Mouse (Mus musculus) B cell, adult 2 months (primary cell): ENCODE measurements at regions not wholly inside any gene's neighbourhood (a gene's known extent, or its start where the extent isn't known, plus 50 kb on each side); places are given as distances from the start of the nearest gene placed in this dataset.

Source experiments
- DNase-seq, 2 experiments: peaks; one replicate each; pipeline ENCODE4 v3.0.0; 2022

GRCm38 (mm10) chr13:110599666-110600065, 204.8 kb downstream of the Plk2 start:
- DNase-seq: no peak

- no peak for DNase-seq
These were observed 205.5 kb downstream of the Plk2 start for GRCm38 (mm10) chr13:110600377-110600776.

GRCm38 (mm10) chr13:110601352-110601751, 206.5 kb downstream of the Plk2 start:
- no peak for DNase-seq

- DNase-seq: no peak
These were observed 207.0 kb downstream of the Plk2 start for GRCm38 (mm10) chr13:110601840-110602239.

GRCm38 (mm10) chr13:110602894-110603293, 208.0 kb downstream of the Plk2 start:
- no peak for DNase-seq

GRCm38 (mm10) chr13:110619010-110619409, 224.2 kb downstream of the Plk2 start:
- no peak for DNase-seq

GRCm38 (mm10) chr13:110627136-110627535, 232.3 kb downstream of the Plk2 start:
- DNase-seq: no peak

- no peak for DNase-seq
These were observed 232.9 kb downstream of the Plk2 start for GRCm38 (mm10) chr13:110627732-110628131.

- no peak for DNase-seq
These were observed 233.4 kb downstream of the Plk2 start for GRCm38 (mm10) chr13:110628201-110628600.

GRCm38 (mm10) chr13:110633261-110633781, 238.5 kb downstream of the Plk2 start:
- no peak for DNase-seq

GRCm38 (mm10) chr13:110633899-110634298, 239.1 kb downstream of the Plk2 start:
- no peak for DNase-seq

GRCm38 (mm10) chr13:110642792-110643191, 247.9 kb downstream of the Plk2 start:
- no peak for DNase-seq

GRCm38 (mm10) chr13:110643198-110643896, 248.5 kb downstream of the Plk2 start:
- DNase-seq: no peak

GRCm38 (mm10) chr13:110643897-110644213, 249.0 kb downstream of the Plk2 start:
- no peak for DNase-seq

GRCm38 (mm10) chr13:110649378-110649777, 254.5 kb downstream of the Plk2 start:
- no peak for DNase-seq

- no peak for DNase-seq
These were observed 255.1 kb downstream of the Plk2 start for GRCm38 (mm10) chr13:110649870-110650497.

- no peak for DNase-seq
These were observed 257.4 kb downstream of the Plk2 start for GRCm38 (mm10) chr13:110652201-110652600.

- DNase-seq: no peak
These were observed 270.4 kb downstream of the Plk2 start for GRCm38 (mm10) chr13:110665073-110665800.

- no peak for DNase-seq
These were observed 272.6 kb downstream of the Plk2 start for GRCm38 (mm10) chr13:110667276-110667956.

GRCm38 (mm10) chr13:110673536-110673935, 278.7 kb downstream of the Plk2 start:
- DNase-seq: no peak

GRCm38 (mm10) chr13:110683259-110684041, 288.6 kb downstream of the Plk2 start:
- no peak for DNase-seq

- no peak for DNase-seq
These were observed 293.9 kb downstream of the Plk2 start for GRCm38 (mm10) chr13:110688796-110689195.
